Mouse (Mus musculus) G1E (cell line): ENCODE results near the gene Bpifc.

Experiments used
- CTCF ChIP-seq: IDR thresholded peaks from 2 replicates; pipeline ENCODE4 v1.5.1; 2012; ENCODE audit warnings: low read depth, low read length, inconsistent platforms, mixed read lengths
- GATA1 ChIP-seq: IDR thresholded peaks from 2 replicates; pipeline ENCODE4 v1.6.1; 2012; ENCODE audit warnings: borderline replicate concordance, low read length, inconsistent platforms, mixed read lengths
- TAL1 ChIP-seq: conservative IDR thresholded peaks from 2 replicates; pipeline ENCODE4 v1.6.1; 2012; ENCODE audit warnings: low read depth, low read length, inconsistent platforms, mixed read lengths

- no peak for TF ChIP-seq CTCF
- TF ChIP-seq GATA1: no peak
- no peak for TF ChIP-seq TAL1
Observed at GRCm38 (mm10) chr10:86046371-86046770, 34.7 kb upstream of the Bpifc start.
